Mouse (Mus musculus): ENCODE results near the gene Fam234a. TPM values are rescaled to one million over a fixed set of nuclear protein-coding genes. Genes with fewer than 3 reads are reported as not detected.

The Fam234a gene
- polyA plus RNA-seq, 2 experiments, result 5.9 to 8.3 TPM

DNA sequence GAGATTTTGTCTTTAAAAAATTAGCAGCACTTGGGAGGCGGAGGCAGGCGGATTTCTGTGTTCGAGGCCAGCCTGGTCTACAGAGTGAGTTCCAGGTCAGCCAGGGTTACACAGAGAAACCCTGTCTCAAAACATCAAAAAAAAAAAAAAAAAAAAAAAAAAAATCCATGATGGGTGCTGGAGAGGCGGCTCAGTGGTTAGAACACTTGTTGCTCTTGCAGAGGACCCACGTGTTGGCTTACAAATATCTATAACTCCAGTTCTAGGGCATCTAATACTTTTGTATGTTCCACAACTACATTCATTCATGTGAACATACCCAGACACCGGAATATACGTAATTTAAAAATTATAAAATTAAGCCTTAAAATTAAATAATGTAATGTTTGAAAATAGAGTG, 11.3 kb upstream of the Fam234a start:
- WGBS (ENCODE audit: insufficient replicate concordance), result 85% methylated on average over 7 of the region's 7 CpGs
- H3K9me3 ChIP-seq (ENCODE audit: control insufficient read depth, low read length), result no peaks in the 10 kb centered on the region
- ATAC-seq (ENCODE audit: insufficient read depth), result no peak
- no peak for TF ChIP-seq EP300 (IDR thresholded peaks at IDR 0.05; ENCODE audit: low read depth)
- no peak for TF ChIP-seq CTCF (IDR thresholded peaks at IDR 0.05; ENCODE audit: low read depth)
- H3K36me3 ChIP-seq (replicated peaks; ENCODE audit: control insufficient read depth, insufficient read depth, low read depth), result peaks cover 50% of the 10 kb centered on the region
- no peak overlapping the region for H3K27ac ChIP-seq
- H3K4me3 ChIP-seq (ENCODE audit: insufficient read depth in 1 of 2, low read depth in 2 of 2, low read length in 2 of 2), result no peak overlapping the region
- H3K4me1 ChIP-seq (replicated peaks; ENCODE audit: control insufficient read depth in 2 of 2, insufficient read depth in 2 of 2, low read length in 1 of 2), result peaks cover 12 to 13% of the 10 kb centered on the region in 2 experiments
- no peak overlapping the region for H3K9ac ChIP-seq (replicated peaks)
- DNase-seq (ENCODE audit: low read depth in 3 of 3, low spot score in 3 of 3), result no peak
- no peak overlapping the region for H3K4me2 ChIP-seq (ENCODE audit: low read depth)
- no peaks in the 10 kb centered on the region for H3K27me3 ChIP-seq (ENCODE audit: control insufficient read depth, insufficient read depth, low read length)

DNA sequence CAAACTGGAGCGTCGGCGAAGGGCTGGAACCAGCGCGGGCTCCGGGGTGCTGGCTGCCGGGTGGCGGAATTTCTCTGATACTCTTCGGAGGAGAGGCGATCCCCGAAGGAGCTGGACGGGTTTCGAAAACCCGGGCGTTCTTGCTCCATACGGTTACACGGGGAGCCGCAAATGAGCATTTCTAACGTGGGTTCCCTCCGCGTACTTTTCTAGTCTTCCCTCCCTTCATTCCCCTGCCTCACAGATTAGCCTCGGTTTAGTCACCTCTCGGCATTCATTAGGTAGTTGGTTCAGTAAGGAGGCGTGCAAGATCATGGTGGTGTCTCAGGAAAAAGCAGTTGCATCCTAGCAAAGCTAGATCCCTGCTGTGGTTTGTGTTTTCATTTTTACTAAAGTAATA, 9.4 kb upstream of the Fam234a start:
- Histone ChIP-seq H3K36me3 (replicated peaks; ENCODE audit: control insufficient read depth, insufficient read depth, low read depth) (peaks cover 35% of the 10 kb centered on the region), H3K9me3 (ENCODE audit: control insufficient read depth, low read length) (no peaks in the 10 kb centered on the region), H3K9ac (replicated peaks) (peak overlapping the region; percentile 97), H3K4me1 (replicated peaks; ENCODE audit: control insufficient read depth in 2 of 2, insufficient read depth in 2 of 2, low read length in 1 of 2) (peaks cover 12 to 13% of the 10 kb centered on the region in 2 experiments), H3K27ac (peak overlapping the region; percentile 93), H3K4me3 (ENCODE audit: insufficient read depth in 1 of 2, low read depth in 2 of 2, low read length in 2 of 2) (peak overlapping the region; percentile 80 to 98), H3K27me3 (ENCODE audit: control insufficient read depth, insufficient read depth, low read length) (no peaks in the 10 kb centered on the region), H3K4me2 (ENCODE audit: low read depth) (peak overlapping the region; percentile 92)
- no peak; the same call in 1 of the 2 replicates for ATAC-seq (ENCODE audit: insufficient read depth)
- TF ChIP-seq EP300 (IDR thresholded peaks at IDR 0.05; ENCODE audit: low read depth) (no peak), CTCF (IDR thresholded peaks at IDR 0.05; ENCODE audit: low read depth) (no peak)
- DNase-seq (ENCODE audit: low read depth in 3 of 3, low spot score in 3 of 3), result no peak
- under 1% methylated on average over 24 of the region's 24 CpGs for WGBS (ENCODE audit: insufficient replicate concordance)

DNA sequence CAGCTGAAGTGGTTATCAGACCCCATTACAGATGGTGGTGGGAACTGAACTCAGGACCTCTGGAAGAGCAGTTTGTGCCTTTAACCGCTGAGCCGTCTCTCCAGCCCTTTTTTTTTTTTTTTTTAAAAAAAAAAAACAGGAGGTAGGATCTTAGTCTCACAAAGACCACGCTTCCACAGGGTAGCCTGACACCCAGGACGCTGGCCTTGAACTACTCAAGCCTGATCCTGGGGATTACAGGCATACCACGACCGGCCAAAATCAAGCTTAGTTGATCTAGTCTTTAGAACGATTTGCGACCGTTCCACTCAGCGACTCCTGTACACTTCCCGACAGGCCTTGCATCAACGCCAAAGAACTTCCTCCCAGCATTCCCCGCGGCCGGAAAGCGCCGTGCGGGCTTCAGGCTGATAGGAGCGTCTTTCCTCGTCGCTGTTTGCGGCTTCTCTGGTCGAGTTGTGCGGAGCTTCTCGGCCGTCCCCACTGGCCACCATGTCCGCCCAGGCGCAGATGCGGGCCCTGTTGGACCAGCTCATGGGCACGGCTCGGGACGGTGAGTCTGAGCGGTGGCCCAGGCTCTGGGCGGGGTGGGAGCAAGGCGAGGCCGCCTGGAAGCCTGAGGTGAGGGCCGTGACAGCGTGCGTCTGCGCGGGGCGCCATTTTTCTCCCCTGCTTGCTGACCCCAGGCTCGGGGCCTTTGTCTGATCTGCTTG, 8.7 kb upstream of the Fam234a start, which contains the start of gene Luc7l:
TSS of gene Luc7l (plus strand) at position 358 of the 713 bp plus-strand sequence.
- 1% methylated on average over 43 of the region's 43 CpGs for WGBS (ENCODE audit: insufficient replicate concordance)
- ATAC-seq (ENCODE audit: insufficient read depth), result peak; percentile 93
- H3K9me3 ChIP-seq (ENCODE audit: control insufficient read depth, low read length), result no peaks in the 10 kb centered on the region

DNA sequence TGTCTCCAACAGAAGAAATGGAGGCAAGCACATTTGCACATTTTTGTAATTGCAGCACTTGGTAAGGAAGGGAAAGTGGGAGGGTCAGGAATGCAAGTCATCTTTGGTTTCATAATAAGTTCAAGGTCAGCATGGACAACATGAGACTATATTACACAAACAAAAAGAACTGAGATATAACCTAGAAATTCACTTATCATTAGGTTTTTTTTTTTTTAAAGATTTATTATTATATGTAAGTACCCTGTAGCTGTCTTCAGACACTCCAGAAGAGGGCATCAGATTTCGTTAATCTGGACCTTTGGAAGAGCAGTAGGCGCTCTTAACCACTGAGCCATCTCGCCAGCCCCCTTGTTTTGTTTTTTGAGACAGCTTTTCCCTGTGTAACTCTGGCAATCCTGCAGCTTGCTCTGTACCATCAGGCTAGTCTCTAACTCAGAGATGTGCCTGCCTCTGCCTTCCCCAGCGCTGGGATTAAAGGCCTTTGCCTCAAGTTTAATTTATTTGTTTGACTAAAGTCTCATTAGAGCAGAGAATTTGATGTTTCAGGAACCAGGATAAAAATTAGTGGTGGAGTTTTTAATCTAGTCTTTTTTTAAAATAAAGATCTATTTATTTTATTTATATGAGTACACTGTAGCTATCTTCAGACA, 8.0 kb upstream of the Fam234a start:
- 49% methylated on average over 4 of the region's 4 CpGs for WGBS (ENCODE audit: insufficient replicate concordance)
- Histone ChIP-seq H3K9me3 (ENCODE audit: control insufficient read depth, low read length) (no peaks in the 10 kb centered on the region), H3K36me3 (replicated peaks; ENCODE audit: control insufficient read depth, insufficient read depth, low read depth) (peaks cover 21% of the 10 kb centered on the region), H3K4me2 (ENCODE audit: low read depth) (peak overlapping the region; percentile 92), H3K27me3 (ENCODE audit: control insufficient read depth, insufficient read depth, low read length) (no peaks in the 10 kb centered on the region), H3K27ac (peak overlapping the region; percentile 93), H3K4me1 (replicated peaks; ENCODE audit: control insufficient read depth in 2 of 2, insufficient read depth in 2 of 2, low read length in 1 of 2) (peaks cover 12 to 13% of the 10 kb centered on the region in 2 experiments), H3K4me3 (ENCODE audit: insufficient read depth in 1 of 2, low read depth in 2 of 2, low read length in 2 of 2) (peak overlapping the region; percentile 80 to 98; a peak in 3 of 4 replicates), H3K9ac (replicated peaks) (peak overlapping the region; percentile 97)
- TF ChIP-seq EP300 (IDR thresholded peaks at IDR 0.05; ENCODE audit: low read depth) (no peak), CTCF (IDR thresholded peaks at IDR 0.05; ENCODE audit: low read depth) (no peak)
- ATAC-seq (ENCODE audit: insufficient read depth), result no peak
- no peak for DNase-seq (ENCODE audit: low read depth in 3 of 3, low spot score in 3 of 3)

More for the DNA sequence above, 8.7 kb upstream of the Fam234a start, which contains the start of gene Luc7l:
- H3K4me3 ChIP-seq (ENCODE audit: insufficient read depth in 1 of 2, low read depth in 2 of 2, low read length in 2 of 2), result peak within 1 kb of the TSS; percentile 80 to 98
- H3K4me2 ChIP-seq (ENCODE audit: low read depth), result peak within 1 kb of the TSS; percentile 92
- H3K27me3 ChIP-seq (ENCODE audit: control insufficient read depth, insufficient read depth, low read length), result no peaks in the 10 kb centered on the region
- peak within 1 kb of the TSS; percentile 93 for H3K27ac ChIP-seq
- peak; percentile 87 to 93 (median 92) for DNase-seq (ENCODE audit: low read depth in 3 of 3, low spot score in 3 of 3)
- peaks cover 12 to 13% of the 10 kb centered on the region in 2 experiments for H3K4me1 ChIP-seq (replicated peaks; ENCODE audit: control insufficient read depth in 2 of 2, insufficient read depth in 2 of 2, low read length in 1 of 2)
- TF ChIP-seq EP300 (IDR thresholded peaks at IDR 0.05; ENCODE audit: low read depth) (no peak), CTCF (IDR thresholded peaks at IDR 0.05; ENCODE audit: low read depth) (no peak)
- H3K36me3 ChIP-seq (replicated peaks; ENCODE audit: control insufficient read depth, insufficient read depth, low read depth), result peaks cover 28% of the 10 kb centered on the region
- H3K9ac ChIP-seq (replicated peaks), result peak within 1 kb of the TSS; percentile 97
